Mouse (Mus musculus): Measurements from ENCODE around the gene Inpp5f.
A peak's percentile ranks its signal among the peaks of the same experiment; 100 is the strongest.

Inpp5f gene

DNA sequence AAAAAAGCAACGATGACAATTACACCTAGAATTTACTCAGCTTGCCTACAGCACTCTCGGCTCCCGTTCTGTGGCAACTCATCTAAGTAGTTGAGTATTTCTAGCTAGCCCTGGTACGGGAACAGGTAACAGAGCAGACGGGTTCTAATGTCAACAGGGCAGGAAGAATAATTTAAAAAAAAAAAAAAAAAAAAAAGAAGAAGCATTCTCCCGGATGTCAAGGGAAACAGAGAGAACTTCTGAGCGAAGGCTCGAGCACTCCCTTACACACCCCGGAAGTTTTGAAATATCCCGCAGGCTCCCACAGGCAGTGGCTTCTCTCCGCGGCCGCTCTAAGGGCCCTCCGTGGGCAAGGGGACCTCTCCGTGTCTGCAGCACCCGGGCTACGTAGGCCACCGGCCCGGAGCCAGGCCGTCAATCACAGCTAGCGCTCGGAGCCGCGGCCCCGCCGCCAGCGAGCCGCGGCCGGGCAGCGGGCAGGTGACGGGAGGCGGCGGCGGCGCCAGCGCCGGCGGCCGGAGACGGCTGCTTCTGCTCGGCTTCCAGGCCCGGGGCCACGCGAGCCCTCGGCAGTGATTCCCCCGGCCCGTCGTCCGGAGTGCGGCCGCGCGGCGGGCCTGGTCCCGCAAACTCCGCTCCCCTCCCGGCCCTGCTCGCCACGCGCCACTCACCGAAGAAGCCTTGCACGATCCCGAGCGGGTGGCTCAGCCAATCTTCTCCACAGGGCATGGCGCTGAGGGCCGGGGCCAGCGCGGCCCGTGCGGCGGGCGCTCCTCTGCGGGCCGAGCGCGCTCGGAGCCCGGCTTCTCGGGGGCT lies 128.5 kb downstream of the Inpp5f start:
- DNase-seq (ENCODE audit: low read depth) = peak; percentile 68

DNA sequence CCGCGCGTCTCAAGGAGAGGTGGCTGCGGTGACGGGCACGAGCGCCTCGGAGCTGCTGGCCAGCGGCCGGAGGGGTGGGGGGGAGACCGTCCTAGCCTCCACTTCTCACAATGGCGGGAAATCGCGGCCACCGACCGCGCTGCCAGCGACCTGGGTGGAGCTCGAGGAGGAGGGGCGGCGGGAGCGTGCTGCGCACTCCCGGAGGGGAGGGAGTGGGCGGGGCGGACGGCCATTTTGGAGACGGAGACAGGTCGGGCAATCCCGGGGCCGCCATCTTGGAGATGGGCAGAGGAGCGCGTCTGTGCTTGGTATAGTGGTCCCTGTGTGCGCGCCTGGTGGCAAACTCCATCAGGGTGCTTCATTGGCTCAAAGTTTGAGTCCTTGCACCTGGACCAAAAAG lies 129.2 kb downstream of the Inpp5f start, which contains the start of gene Mcmbp:
TSS of gene Mcmbp (minus strand) at position 162 of the 400 bp plus-strand sequence.
- peak; percentile 95 for DNase-seq (ENCODE audit: low read depth)

DNA sequence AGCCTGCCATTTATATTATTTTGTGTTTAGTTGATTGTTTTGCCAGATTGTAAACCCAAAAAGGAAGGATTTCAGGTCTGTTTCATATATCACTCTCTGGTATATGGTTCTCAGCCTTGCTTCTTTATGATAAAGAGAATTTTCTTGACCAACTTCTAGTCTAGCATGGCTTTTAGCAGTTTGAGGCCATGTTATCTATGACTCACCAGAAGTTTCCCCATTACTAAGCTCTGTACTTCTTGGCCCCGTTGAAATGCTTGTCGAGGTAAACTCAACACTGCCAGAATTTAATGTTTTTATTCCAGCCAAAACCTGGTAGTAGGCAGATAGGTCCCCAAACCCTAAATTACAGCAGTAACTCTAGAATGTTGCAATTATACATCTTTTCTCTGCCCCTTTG lies 132.8 kb downstream of the Inpp5f start:
- no peak for DNase-seq (ENCODE audit: low read depth)

DNA sequence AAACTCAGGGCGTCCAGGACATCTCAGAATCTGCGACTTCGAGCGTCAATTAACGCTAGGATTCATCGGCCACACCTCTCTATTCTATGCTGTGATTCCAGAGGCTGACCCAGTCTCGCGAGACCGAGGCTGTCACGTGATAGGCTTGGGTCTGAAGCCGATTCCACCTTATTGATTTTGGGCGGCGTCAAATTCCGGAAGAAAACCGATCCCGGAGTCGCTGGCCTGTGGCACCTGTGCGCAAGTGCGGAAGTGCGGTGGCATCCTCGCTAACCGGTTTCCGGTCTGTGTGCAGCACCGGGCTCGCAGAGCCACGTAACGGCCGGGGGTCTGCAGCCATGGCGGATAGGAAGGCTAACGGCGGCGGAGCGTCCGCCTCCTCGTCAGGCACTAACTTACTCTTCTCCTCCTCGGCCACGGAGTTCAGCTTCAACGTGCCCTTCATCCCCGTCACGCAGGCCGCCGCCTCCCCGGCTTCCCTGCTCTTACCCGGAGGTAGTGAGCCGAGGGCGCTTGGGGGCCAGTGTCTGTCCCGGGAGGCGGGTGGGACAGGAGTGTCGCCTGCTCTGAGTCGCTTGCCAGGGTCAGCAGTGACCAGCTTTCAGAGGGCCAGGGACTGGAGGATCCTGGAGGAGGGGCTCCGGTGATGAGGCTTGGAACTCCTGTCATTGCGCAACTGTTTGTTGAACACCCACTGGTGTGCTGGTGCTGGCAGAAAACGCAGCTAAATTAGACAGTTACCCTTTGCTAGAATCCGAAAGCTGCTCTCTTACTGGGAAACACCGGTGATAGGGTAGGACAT lies 133.8 kb downstream of the Inpp5f start, which contains the start of gene Sec23ip:
TSS of gene Sec23ip (plus strand) at position 260 of the 802 bp plus-strand sequence.
- DNase-seq (ENCODE audit: low read depth) = peak; percentile 99

All from naive thymus-derived CD4-positive, alpha-beta T cell, adult 2 months (primary cell).